In the genomic region with DNA sequence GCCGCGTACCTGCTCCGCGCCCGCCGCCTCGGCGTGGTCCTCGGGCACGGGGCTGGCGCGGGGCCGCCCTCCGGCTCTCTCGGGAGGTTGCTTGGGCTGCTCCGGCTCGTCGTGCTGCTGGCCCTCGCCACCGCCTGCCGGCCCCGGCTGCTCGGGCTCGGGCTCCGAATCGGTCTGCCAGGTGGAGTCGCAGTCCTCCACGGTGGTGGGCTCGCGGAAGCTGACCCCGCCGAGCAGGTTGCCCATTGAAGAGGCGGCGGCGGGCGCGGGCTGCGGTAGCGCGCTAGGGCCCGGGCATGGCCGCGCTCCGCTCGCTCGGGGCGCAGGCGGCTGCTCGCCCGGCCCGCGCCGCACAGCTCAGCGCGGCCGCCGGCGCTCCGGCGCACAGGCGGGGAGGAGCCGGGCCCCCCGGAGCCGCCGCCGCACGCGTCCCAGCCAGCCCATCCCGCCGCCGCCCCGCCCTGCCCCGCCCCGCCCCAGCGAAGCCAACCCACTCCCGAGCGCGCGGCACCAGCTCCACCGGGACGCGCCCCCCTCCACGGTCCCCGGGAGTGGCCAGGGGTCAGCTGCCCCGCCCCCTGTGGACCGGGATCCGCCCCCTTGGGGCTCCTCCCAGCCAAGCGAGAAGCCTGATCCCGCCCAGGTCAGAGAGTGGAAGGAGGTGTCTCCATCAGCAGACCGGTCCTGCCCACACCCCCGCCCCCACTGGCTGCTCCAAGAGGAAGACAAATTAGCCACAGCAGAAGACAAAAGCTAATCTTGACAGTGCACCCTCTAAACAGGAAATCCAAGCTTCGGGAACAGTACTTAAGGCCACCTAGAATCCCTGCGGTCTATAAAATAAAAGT, we compare ENCODE assay signal across 8 mouse cellular contexts. TPM values are rescaled to one million over a fixed set of nuclear protein-coding genes. Genes with fewer than 3 reads are reported as not detected.
DNase-seq lines count a peak whose midpoint lies in the region; ATAC-seq lines count a peak whose summit lies in the region.

No protein-coding gene starts in this region.

- peak; percentile 99 for DNase-seq in Muller cell, postnatal 12 days (ENCODE audit: inconsistent ontology term)
- DNase-seq in cerebellum, adult 9-11 months: peak; percentile 99
- peak; percentile 92 to 95 for DNase-seq in frontal cortex, adult 2 months (ENCODE audit: extremely low spot score in 1 of 2, low spot score in 1 of 2)
- DNase-seq in hindbrain, embryonic 11.5 days (ENCODE audit: low spot score): peak; percentile 91
- DNase-seq in layer of hippocampus, postnatal 10 days (ENCODE audit: low spot score in 2 of 2): peak; percentile 85 to 92
- DNase-seq in lung, postnatal 10 days: peak; percentile 98
- peak; percentile 99 for DNase-seq in ovary, postnatal 36 days (ENCODE audit: low spot score)
- peak; percentile 82 for DNase-seq in thymus, postnatal 25 days

- peak overlapping the region; percentile 85 for H3K9ac ChIP-seq in hindbrain, embryonic 11.5 days (ENCODE audit: low read depth, low read length)

- WGBS in hindbrain, embryonic 11.5 days: 0% methylated on average over 35 of the region's 93 CpGs

- peak overlapping the region; percentile 95 for H3K4me2 ChIP-seq in hindbrain, embryonic 11.5 days (replicated peaks; ENCODE audit: low read depth, low read length)

- peak overlapping the region; percentile 80 for H3K4me3 ChIP-seq in hindbrain, embryonic 11.5 days (ENCODE audit: low read depth, low read length)

- peak overlapping the region; percentile 86 for H3K27ac ChIP-seq in hindbrain, embryonic 11.5 days (ENCODE audit: low read depth, low read length)

- H3K4me1 ChIP-seq in hindbrain, embryonic 11.5 days (replicated peaks; ENCODE audit: control insufficient read depth, insufficient read depth, low read length): peaks cover 2% of the 10 kb centered on the region

- ATAC-seq in hindbrain, embryonic 11.5 days (ENCODE audit: low FRiP score): peak; percentile 97

- H3K9me3 ChIP-seq in hindbrain, embryonic 11.5 days (ENCODE audit: control insufficient read depth, low read length): no peaks in the 10 kb centered on the region

- H3K36me3 ChIP-seq in hindbrain, embryonic 11.5 days (ENCODE audit: control insufficient read depth, insufficient read depth, low read length): no peaks in the 10 kb centered on the region

- no peaks in the 10 kb centered on the region for H3K27me3 ChIP-seq in hindbrain, embryonic 11.5 days (ENCODE audit: control insufficient read depth, insufficient read depth, low read length)

RNA-seq across cellular contexts. Expression of a gene that starts 14.5 kb away (rescaled TPM):
- 53.4 and 59.0 TPM in 2 replicates for polyA plus RNA-seq in frontal cortex, adult 2 months (2012; rRNA removed)
- 10.0 and 12.2 TPM in 2 replicates for polyA plus RNA-seq in hindbrain, embryonic 11.5 days (2014; fragmentation: Nextera tagmentation; extraction: Ambion mirVana)
- 10 to 100 TPM; 71.3 to 90.3 TPM for total RNA-seq in layer of hippocampus, postnatal 10 days (2021)

Comparison
In these comparisons a context has a peak if more than half of its experiments do, and no peak if none do; other contexts are left out.
1. Peak in every context shown above with its lines: DNase-seq, ATAC-seq, H3K4me3 ChIP-seq and H3K27ac ChIP-seq.